Mouse (Mus musculus) forebrain, embryonic 13.5 days (tissue): ENCODE results near the gene Ccdc62. TPM values are rescaled to one million over a fixed set of nuclear protein-coding genes. Genes with fewer than 3 reads are reported as not detected.
A peak's percentile ranks its signal among the peaks of the same experiment; 100 is the strongest.

Experiments
- ATAC-seq: fragments of 200-750 bp; cut with Nextera tagmentation; 2 replicates; pipeline ENCODE4 v1.8.0; 2017
- H3K27ac ChIP-seq: fragments of 300-500 bp; sonication (generic); 2 replicates; pipeline ENCODE4 v1.5.1; 2015; ENCODE audit warnings: inconsistent platforms, mild to moderate bottlenecking, moderate library complexity
- H3K27me3 ChIP-seq: fragments of 300-500 bp; sonication (generic); 2 replicates; pipeline ENCODE4 v1.6.1; 2015; ENCODE audit warnings: mild to moderate bottlenecking, inconsistent platforms
- H3K36me3 ChIP-seq: fragments of 300-500 bp; sonication (generic); 2 replicates; pipeline ENCODE4 v1.6.1; 2015; ENCODE audit warnings: mild to moderate bottlenecking, inconsistent platforms; ENCODE audit not compliant: poor library complexity, severe bottlenecking
- H3K4me1 ChIP-seq: fragments of 300-500 bp; sonication (generic); 2 replicates; pipeline ENCODE4 v1.6.1; 2015; ENCODE audit warnings: inconsistent platforms
- H3K4me2 ChIP-seq: fragments of 300-500 bp; sonication (generic); 2 replicates; pipeline ENCODE4 v1.6.1; 2015; ENCODE audit warnings: inconsistent platforms, mild to moderate bottlenecking, moderate library complexity
- H3K4me3 ChIP-seq: fragments of 300-500 bp; sonication (generic); 2 replicates; pipeline ENCODE4 v1.5.1; 2015; ENCODE audit warnings: mild to moderate bottlenecking, inconsistent platforms
- H3K9ac ChIP-seq: fragments of 300-500 bp; sonication (generic); 2 replicates; pipeline ENCODE4 v1.6.1; 2015; ENCODE audit warnings: mild to moderate bottlenecking, inconsistent platforms
- H3K9me3 ChIP-seq: fragments of 300-500 bp; sonication (generic); replicated peaks from 2 replicates; pipeline ENCODE4 v1.6.1; 2016; ENCODE audit warnings: inconsistent platforms
- WGBS: fragments of 180-500 bp; shearing (Covaris S2); methylation state at CpG from one replicate; pipeline ENCODE4 v1.1.7; 2015; 5-methylcytosine and 5-hydroxymethylcytosine counted together
- polyA plus RNA-seq: library from polyadenylated mRNA; unstranded; fragments of >200 nt; fragmentation: Nextera tagmentation; extraction: Ambion mirVana; gene quantifications from 2 replicates; pipeline ENCODE4 v1.2.1, GENCODE M21; 2015

The Ccdc62 gene
- 5.1 and 6.0 TPM in 2 replicates for polyA plus RNA-seq

DNA sequence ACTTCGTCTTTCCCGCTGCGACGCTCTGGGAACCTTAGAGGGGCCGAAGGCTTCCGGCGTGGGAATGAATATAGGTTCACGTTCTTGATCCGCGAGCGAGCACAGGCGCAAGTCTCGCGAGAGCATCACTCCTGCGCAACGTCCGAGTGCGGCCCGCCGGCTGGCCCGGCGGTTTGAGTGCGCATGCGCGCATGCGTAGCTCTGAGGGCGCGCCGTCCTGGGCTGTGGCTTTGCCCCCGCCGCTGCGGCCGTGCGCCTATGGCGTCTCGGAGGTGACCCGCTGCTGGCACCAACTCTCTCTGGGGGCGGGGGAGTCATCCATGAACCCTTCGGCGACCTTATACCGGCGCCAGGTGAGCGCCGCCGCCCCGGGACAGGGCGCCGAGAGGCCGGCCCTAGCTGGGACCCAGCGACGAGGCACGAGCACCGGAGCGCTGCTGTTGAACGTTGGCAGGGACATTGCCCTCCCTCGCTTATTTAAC lies at the start of gene Ccdc62:
Gene Ccdc62 (plus strand): TSS at position 172 of the 482 bp plus-strand sequence.
- peak within 1 kb of the TSS; percentile 75 for H3K4me3 ChIP-seq
- peak within 1 kb of the TSS; percentile 91 for H3K9ac ChIP-seq
- H3K4me1 ChIP-seq: peaks cover 6% of the 10 kb centered on the region
- under 1% methylated on average over 56 of the region's 56 CpGs for WGBS
- H3K9me3 ChIP-seq: no peaks in the 10 kb centered on the region
- peak; percentile 98 for ATAC-seq
- H3K27ac ChIP-seq: peak within 1 kb of the TSS; percentile 84
- no peaks in the 10 kb centered on the region for H3K27me3 ChIP-seq
- H3K36me3 ChIP-seq: peaks cover 39% of the 10 kb centered on the region
- H3K4me2 ChIP-seq: peak within 1 kb of the TSS; percentile 75

GRCm38 (mm10) chr5:123880778-123881177 lies 49.7 kb upstream of the Ccdc62 start:
- no peaks in the 10 kb centered on the region for H3K36me3 ChIP-seq
- H3K4me2 ChIP-seq: no peak overlapping the region
- H3K9me3 ChIP-seq: no peaks in the 10 kb centered on the region
- H3K27me3 ChIP-seq: no peaks in the 10 kb centered on the region
- WGBS: 56% methylated on average over 4 of the region's 14 CpGs
- ATAC-seq: no peak
- no peak overlapping the region for H3K27ac ChIP-seq
- no peak overlapping the region for H3K9ac ChIP-seq
- H3K4me1 ChIP-seq: no peaks in the 10 kb centered on the region
- H3K4me3 ChIP-seq: no peak overlapping the region

- no peaks in the 10 kb centered on the region for H3K27me3 ChIP-seq
- ATAC-seq: no peak
- 87% methylated on average over 7 of the region's 7 CpGs for WGBS
- no peak overlapping the region for H3K4me2 ChIP-seq
- no peaks in the 10 kb centered on the region for H3K4me1 ChIP-seq
- H3K9me3 ChIP-seq: no peaks in the 10 kb centered on the region
- H3K36me3 ChIP-seq: no peaks in the 10 kb centered on the region
- H3K4me3 ChIP-seq: no peak overlapping the region
- H3K9ac ChIP-seq: no peak overlapping the region
- H3K27ac ChIP-seq: no peak overlapping the region
Observed at GRCm38 (mm10) chr5:123883891-123884290, 46.6 kb upstream of the Ccdc62 start.

- H3K27me3 ChIP-seq: no peaks in the 10 kb centered on the region
- H3K27ac ChIP-seq: no peak overlapping the region
- H3K4me2 ChIP-seq: no peak overlapping the region
- H3K9ac ChIP-seq: no peak overlapping the region
- no peak for ATAC-seq
- no peaks in the 10 kb centered on the region for H3K9me3 ChIP-seq
- no peak overlapping the region for H3K4me3 ChIP-seq
- H3K36me3 ChIP-seq: no peaks in the 10 kb centered on the region
- WGBS: 83% methylated on average over 10 of the region's 10 CpGs
- no peaks in the 10 kb centered on the region for H3K4me1 ChIP-seq
Observed at GRCm38 (mm10) chr5:123884332-123884731, 46.1 kb upstream of the Ccdc62 start.

GRCm38 (mm10) chr5:123886365-123886764 lies 44.1 kb upstream of the Ccdc62 start:
- Histone ChIP-seq H3K27me3 (no peaks in the 10 kb centered on the region), H3K4me3 (no peak overlapping the region), H3K9ac (no peak overlapping the region), H3K9me3 (no peaks in the 10 kb centered on the region), H3K27ac (no peak overlapping the region), H3K4me1 (no peaks in the 10 kb centered on the region), H3K36me3 (no peaks in the 10 kb centered on the region), H3K4me2 (no peak overlapping the region)
- ATAC-seq: no peak
- 85% methylated on average over 3 of the region's 3 CpGs for WGBS

DNA sequence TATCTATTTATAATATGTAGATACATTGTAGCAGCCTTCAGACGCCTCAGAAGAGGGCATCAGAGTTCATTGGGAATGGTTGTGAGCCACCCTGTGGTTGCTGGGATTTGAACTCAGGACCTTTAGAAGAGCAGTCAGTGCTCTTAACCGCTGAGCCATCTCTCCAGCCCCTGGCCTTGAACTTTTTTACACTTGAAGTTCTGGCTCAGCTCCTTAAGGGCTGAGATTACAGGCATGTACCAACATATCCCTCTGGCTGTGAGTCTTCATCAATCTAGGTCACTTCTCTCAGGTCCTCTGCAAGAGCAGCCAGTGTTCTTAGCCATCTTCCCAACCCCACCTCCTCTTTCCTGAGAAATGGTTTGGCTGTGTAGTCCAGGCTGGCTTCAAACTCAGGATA lies 40.2 kb upstream of the Ccdc62 start:
- WGBS: 69% methylated on average over 2 of the region's 2 CpGs
- no peaks in the 10 kb centered on the region for H3K36me3 ChIP-seq
- H3K27ac ChIP-seq: no peak overlapping the region
- no peaks in the 10 kb centered on the region for H3K27me3 ChIP-seq
- no peaks in the 10 kb centered on the region for H3K4me1 ChIP-seq
- no peak overlapping the region for H3K4me2 ChIP-seq
- ATAC-seq: no peak
- H3K9ac ChIP-seq: no peak overlapping the region
- no peak overlapping the region for H3K4me3 ChIP-seq
- H3K9me3 ChIP-seq: no peaks in the 10 kb centered on the region

- H3K9me3 ChIP-seq: no peaks in the 10 kb centered on the region
- 77% methylated on average over 5 of the region's 5 CpGs for WGBS
- no peaks in the 10 kb centered on the region for H3K27me3 ChIP-seq
- no peak overlapping the region for H3K9ac ChIP-seq
- no peak overlapping the region for H3K4me2 ChIP-seq
- H3K36me3 ChIP-seq: no peaks in the 10 kb centered on the region
- H3K4me3 ChIP-seq: no peak overlapping the region
- ATAC-seq: no peak
- H3K4me1 ChIP-seq: no peaks in the 10 kb centered on the region
- no peak overlapping the region for H3K27ac ChIP-seq
Observed at GRCm38 (mm10) chr5:123890987-123891386, 39.5 kb upstream of the Ccdc62 start.

- Histone ChIP-seq H3K9ac (no peak overlapping the region), H3K4me3 (no peak overlapping the region), H3K27me3 (no peaks in the 10 kb centered on the region), H3K9me3 (no peaks in the 10 kb centered on the region), H3K4me1 (no peaks in the 10 kb centered on the region), H3K27ac (no peak overlapping the region), H3K4me2 (no peak overlapping the region), H3K36me3 (no peaks in the 10 kb centered on the region)
- 50% methylated on average over 6 of the region's 6 CpGs for WGBS
- ATAC-seq: no peak
Observed at GRCm38 (mm10) chr5:123891669-123892068, 38.8 kb upstream of the Ccdc62 start.

DNA sequence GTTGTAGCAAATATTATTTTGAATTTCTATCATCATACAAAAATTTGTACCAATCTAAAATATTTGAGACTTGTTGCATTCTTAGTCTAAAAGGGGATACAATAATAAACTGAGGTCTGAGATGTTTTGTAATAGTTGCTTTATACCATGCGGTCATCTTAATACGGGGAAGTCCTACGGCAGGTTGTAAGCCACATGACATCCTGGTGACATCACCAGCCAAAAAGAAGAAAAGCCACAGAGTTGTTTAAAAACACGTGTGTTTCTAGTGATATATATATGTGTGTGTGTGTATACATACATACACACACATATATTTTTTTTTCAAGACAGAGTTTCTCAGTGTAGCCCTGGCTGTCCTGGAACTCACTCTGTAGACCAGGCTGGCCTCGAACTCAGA lies 37.0 kb upstream of the Ccdc62 start:
- Histone ChIP-seq H3K4me1 (no peaks in the 10 kb centered on the region), H3K27ac (no peak overlapping the region), H3K4me3 (no peak overlapping the region), H3K9me3 (no peaks in the 10 kb centered on the region), H3K9ac (no peak overlapping the region), H3K27me3 (no peaks in the 10 kb centered on the region), H3K4me2 (no peak overlapping the region), H3K36me3 (no peaks in the 10 kb centered on the region)
- WGBS: 89% methylated on average over 5 of the region's 5 CpGs
- ATAC-seq: no peak

DNA sequence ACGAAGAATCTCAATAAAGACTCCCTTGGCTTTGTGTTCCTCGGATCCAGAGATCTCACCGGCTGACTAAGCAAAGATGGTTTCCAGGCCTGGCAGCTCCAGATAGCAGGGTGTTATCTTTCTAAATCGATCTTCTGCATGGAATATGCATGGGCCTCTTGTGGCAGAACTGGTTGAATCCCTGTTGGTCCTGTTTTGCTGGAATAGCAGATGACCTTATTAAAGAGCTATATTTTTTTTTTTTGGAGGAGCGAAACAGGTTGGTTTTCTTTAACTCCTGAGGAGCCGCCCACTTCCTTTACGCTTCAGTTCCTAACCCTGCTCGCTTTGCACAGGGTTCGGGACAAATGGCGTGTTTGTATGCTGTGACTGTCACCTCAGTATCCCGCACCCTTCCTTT lies 34.1 kb upstream of the Ccdc62 start:
- no peak overlapping the region for H3K4me2 ChIP-seq
- no peaks in the 10 kb centered on the region for H3K4me1 ChIP-seq
- H3K36me3 ChIP-seq: no peaks in the 10 kb centered on the region
- 90% methylated on average over 11 of the region's 11 CpGs for WGBS
- no peak overlapping the region for H3K4me3 ChIP-seq
- H3K9ac ChIP-seq: no peak overlapping the region
- no peaks in the 10 kb centered on the region for H3K27me3 ChIP-seq
- H3K27ac ChIP-seq: no peak overlapping the region
- H3K9me3 ChIP-seq: no peaks in the 10 kb centered on the region
- no peak for ATAC-seq

- 87% methylated on average over 13 of the region's 13 CpGs for WGBS
- no peak for ATAC-seq
- no peaks in the 10 kb centered on the region for H3K9me3 ChIP-seq
- H3K4me3 ChIP-seq: no peak overlapping the region
- H3K4me1 ChIP-seq: no peaks in the 10 kb centered on the region
- H3K4me2 ChIP-seq: no peak overlapping the region
- H3K36me3 ChIP-seq: no peaks in the 10 kb centered on the region
- no peak overlapping the region for H3K27ac ChIP-seq
- H3K9ac ChIP-seq: no peak overlapping the region
- H3K27me3 ChIP-seq: no peaks in the 10 kb centered on the region
Observed at GRCm38 (mm10) chr5:123897352-123897751, 33.1 kb upstream of the Ccdc62 start.

DNA sequence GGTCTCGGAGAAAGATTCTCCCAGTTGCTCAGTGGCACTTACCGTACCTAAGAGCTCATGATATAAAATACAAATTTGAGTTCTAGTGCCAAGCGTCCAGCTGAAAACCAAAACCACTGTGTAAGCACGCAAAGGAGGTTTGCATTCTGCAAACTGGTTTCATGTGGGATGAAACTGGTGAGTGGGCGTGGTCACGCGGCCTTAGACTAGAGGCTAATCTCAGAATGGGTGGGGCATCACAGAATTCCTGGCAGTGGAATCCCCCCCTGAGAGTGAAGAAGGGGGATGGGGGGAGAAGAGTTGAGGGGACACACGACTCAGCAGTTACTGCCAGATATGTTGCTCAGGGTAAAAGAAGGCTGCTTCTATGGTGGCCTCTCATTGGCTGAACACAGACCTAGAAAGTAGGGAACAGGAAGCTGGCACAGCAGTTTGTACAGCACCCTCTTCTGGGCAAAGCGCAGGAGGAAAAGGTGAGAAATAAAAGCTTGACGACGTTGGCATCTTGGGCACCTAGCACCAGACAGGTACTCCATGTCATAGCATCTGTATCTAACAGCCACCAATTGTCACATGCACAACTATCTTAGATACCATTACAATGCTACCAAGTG lies 26.3 kb upstream of the Ccdc62 start:
- Histone ChIP-seq H3K36me3 (peaks cover 10% of the 10 kb centered on the region), H3K4me3 (no peak overlapping the region), H3K4me2 (no peak overlapping the region), H3K9ac (no peak overlapping the region), H3K27me3 (no peaks in the 10 kb centered on the region), H3K4me1 (peaks cover 17% of the 10 kb centered on the region), H3K9me3 (no peaks in the 10 kb centered on the region), H3K27ac (no peak overlapping the region)
- 77% methylated on average over 11 of the region's 11 CpGs for WGBS
- ATAC-seq: no peak
